Mouse (Mus musculus) layer of hippocampus, adult 2 months (tissue): ENCODE data around the gene Tmem217. TPM values are rescaled to one million over a fixed set of nuclear protein-coding genes. Genes with fewer than 3 reads are reported as not detected.
A peak's percentile ranks its signal among the peaks of the same experiment; 100 is the strongest.
"Not testable (repeated sequence)": the region's sequence is repeated elsewhere in the genome, so short reads cannot be mapped to it uniquely, and the experiment has no call there.

Experiments used
- DNase-seq, 2 experiments: peaks; one replicate each; pipeline ENCODE4 v3.0.0; 2022; ENCODE audit warnings: low spot score in 2 of 2
- H3K27ac ChIP-seq: fragments of 200-600 bp; 2 replicates; pipeline ENCODE4 v1.8.1; 2022
- H3K4me3 ChIP-seq: fragments of 200-600 bp; 2 replicates; pipeline ENCODE4 v1.8.1; 2022; ENCODE audit warnings: mild to moderate bottlenecking
- CTCF ChIP-seq: fragments of 200-600 bp; conservative IDR thresholded peaks from 2 replicates; pipeline ENCODE4 v1.8.1; 2022; ENCODE audit warnings: antibody characterized with exemption, mild to moderate bottlenecking, moderate library complexity
- total RNA-seq, 2 experiments: library from RNA; stranded (reverse); gene quantifications; 2 replicates each; pipeline ENCODE4 v1.2.3; 2021

The Tmem217 gene
- total RNA-seq, 2 experiments from 2014 or later, result not detected

DNA sequence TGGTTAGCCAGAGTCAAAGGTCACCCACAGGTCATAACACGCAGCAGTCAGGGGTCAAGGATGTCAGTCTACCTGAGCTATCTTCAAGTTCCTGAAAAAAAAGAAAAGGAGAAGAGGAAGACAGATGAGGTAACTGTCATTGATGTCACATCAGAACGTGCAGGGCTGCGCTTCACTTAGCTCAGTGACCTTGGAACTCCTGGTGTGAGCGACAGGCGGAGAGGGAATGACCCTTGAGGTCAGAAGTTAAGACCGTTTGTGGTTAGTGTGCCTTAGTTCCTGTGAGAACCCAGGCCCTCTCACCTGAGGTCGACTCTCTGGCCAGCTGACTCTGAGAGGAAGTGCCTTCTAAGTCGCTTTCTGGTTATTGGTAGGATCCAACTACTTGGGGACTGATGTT is 41.5 kb downstream of the Tmem217 start:
- Histone ChIP-seq H3K4me3 (no peak overlapping the region), H3K27ac (no peak overlapping the region)
- no peak for TF ChIP-seq CTCF
- DNase-seq, result no peak

DNA sequence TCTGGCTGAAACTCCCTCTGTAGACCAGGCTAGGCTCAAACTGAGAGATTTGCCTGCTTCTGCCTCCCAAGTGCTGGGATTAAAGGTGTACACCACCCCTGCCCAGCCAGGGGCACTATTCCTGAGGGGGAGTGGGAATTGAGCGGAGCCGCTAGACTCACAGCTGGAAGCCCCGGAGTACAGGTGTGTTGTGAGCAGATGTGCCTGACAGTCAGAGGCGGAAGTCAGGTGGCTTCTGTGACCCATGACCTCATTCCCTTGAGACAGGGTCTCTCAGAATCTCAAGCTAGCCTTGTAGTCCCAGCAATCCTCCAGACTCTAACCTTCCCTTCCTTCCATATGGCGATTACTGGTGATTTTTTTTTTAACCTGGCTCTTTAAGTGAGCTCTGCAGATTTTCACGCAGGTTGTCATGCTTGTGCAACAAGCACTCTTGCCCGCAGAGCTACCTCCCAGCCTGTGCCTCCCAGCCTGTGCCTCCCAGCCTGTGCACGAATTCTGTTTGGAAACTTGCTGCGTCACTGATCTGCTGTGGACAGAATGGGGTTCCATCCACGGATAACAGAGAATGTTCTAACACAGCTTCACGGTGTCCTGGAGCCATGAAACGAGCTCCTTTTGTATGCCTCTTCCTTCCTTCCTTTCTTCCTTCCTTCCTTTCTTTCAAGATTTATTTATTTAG is 43.1 kb downstream of the Tmem217 start:
- no peak for DNase-seq
- Histone ChIP-seq H3K4me3 (no peak overlapping the region), H3K27ac (no peak overlapping the region)
- TF ChIP-seq CTCF, result no peak

GRCm38 (mm10) chr17:29503700-29504099 is 48.5 kb downstream of the Tmem217 start:
- Histone ChIP-seq H3K27ac (no peak overlapping the region), H3K4me3 (no peak overlapping the region)
- no peak for DNase-seq
- TF ChIP-seq CTCF, result peak; percentile 60

- no peak for TF ChIP-seq CTCF
- Histone ChIP-seq H3K27ac (no peak overlapping the region), H3K4me3 (peak overlapping the region; percentile 9; the same call in 1 of the 2 replicates)
- DNase-seq, result no peak
Measured at GRCm38 (mm10) chr17:29502669-29503665, 49.2 kb downstream of the Tmem217 start.

- DNase-seq, result no peak
- TF ChIP-seq CTCF, result no peak
- Histone ChIP-seq H3K4me3 (no peak overlapping the region), H3K27ac (no peak overlapping the region)
Measured at GRCm38 (mm10) chr17:29502005-29502668, 50.0 kb downstream of the Tmem217 start.

DNA sequence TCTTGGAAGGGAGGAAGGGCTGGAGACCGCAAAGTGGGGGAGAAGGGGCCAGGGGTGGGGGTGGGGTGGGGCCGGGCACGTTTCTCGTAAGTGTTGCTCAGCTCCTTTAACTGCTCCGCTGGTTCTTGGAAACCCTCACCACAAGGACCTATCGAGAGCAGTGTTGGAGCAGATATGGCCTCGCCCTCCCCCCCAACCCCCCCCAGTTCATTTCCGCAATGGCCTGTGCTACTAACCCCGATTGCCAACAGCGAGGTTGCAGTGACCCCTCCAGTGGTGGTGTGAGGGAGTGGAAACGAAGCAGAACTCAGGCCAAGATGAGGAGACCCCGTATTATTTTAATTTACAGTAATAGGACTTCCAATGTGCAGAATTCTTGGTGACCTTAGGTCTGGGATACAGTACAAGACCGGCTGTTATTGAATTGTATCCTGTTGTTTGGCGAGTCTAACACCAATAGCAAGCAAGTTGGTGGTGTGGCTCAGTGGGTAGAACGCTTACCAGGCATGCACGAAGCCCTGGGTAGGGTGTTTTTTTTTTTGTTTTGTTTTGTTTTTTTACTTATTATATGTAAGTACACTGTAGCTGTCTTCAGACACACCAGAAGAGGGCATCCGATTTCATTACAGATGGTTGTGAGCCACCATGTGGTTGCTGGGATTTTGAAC is 51.2 kb downstream of the Tmem217 start:
- Histone ChIP-seq H3K4me3 (no peak overlapping the region), H3K27ac (no peak overlapping the region)
- DNase-seq, result no peak
- TF ChIP-seq CTCF, result no peak

DNA sequence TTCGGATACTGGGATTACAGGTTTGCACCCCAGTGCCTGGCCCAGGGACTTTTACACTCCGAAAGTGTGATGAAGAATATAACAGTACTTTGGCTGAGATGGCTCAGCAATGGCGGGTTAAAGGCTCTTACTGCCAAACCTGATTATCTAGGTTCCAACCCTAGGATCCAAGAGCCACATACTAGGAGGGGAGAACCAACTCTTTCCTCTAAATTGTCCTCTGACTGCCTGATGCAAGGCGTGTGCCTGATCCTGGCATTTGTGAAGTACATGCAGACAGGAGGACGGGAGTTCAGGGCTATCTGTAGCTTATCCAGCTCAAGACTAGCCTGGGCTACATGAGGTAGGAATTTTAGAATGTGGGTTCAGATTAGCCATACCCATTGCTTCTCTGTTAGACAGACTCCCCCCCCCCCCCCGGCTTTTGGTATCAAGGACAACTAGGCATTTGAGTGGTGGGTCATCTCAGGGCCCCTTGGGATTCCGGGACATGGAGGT is 51.9 kb downstream of the Tmem217 start:
- no peak for DNase-seq
- H3K27ac ChIP-seq, result no peak overlapping the region
- no peak for TF ChIP-seq CTCF
- no peak overlapping the region for H3K4me3 ChIP-seq

- no peak for TF ChIP-seq CTCF
- DNase-seq, result no peak
- H3K4me3 ChIP-seq, result no peak overlapping the region
- H3K27ac ChIP-seq, result no peak overlapping the region
Measured at GRCm38 (mm10) chr17:29499511-29499910, 52.7 kb downstream of the Tmem217 start.

GRCm38 (mm10) chr17:29498952-29499351 is 53.2 kb downstream of the Tmem217 start:
- H3K27ac ChIP-seq, DNase-seq, H3K4me3 ChIP-seq: not testable (repeated sequence)

GRCm38 (mm10) chr17:29498028-29498427 is 54.2 kb downstream of the Tmem217 start:
- TF ChIP-seq CTCF, result no peak
- Histone ChIP-seq H3K27ac (no peak overlapping the region), H3K4me3 (no peak overlapping the region)
- no peak for DNase-seq

- not testable (repeated sequence) for H3K27ac ChIP-seq, DNase-seq, H3K4me3 ChIP-seq
Measured at GRCm38 (mm10) chr17:29497481-29497880, 54.7 kb downstream of the Tmem217 start.

DNA sequence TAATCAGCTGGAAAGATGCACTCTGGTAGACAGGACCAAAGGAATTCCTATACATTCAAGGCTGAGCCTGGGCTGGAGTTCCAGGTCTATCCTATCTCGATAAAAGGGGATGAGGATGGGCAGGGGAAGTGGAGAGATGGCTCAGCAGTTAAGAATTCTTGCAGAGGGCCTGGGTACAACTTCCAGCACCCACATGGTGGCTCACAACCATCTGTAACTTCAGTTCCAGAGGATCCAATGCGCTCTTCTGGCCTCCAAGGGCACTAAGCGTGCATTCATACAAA is 55.2 kb downstream of the Tmem217 start:
- TF ChIP-seq CTCF, result no peak
- Histone ChIP-seq H3K27ac (no peak overlapping the region), H3K4me3 (no peak overlapping the region)
- DNase-seq, result no peak
